Mouse (Mus musculus) olfactory bulb, adult 2 months (tissue): ENCODE results near the gene Olfr1224-ps1.

Experiments used
- CTCF ChIP-seq: fragments of 200-500 bp; IDR thresholded peaks from 2 replicates; pipeline ENCODE4 v1.5.1; 2012; ENCODE audit warnings: low read depth, mild to moderate bottlenecking, low read length, moderate library complexity; ENCODE audit not compliant: insufficient read depth
- POLR2A ChIP-seq: fragments of 200-500 bp; IDR thresholded peaks from 2 replicates; pipeline ENCODE4 v1.6.1; 2012; ENCODE audit warnings: mild to moderate bottlenecking, low read depth, low read length, moderate library complexity; ENCODE audit not compliant: insufficient read depth

- no peak for TF ChIP-seq CTCF
- TF ChIP-seq POLR2A: no peak
Observed at GRCm38 (mm10) chr2:89132954-89133353, 30.9 kb downstream of the Olfr1224-ps1 start, which contains the start of gene Olfr1222.
